Mouse (Mus musculus): ENCODE measurements around the gene Gm20388. TPM values are rescaled to one million over a fixed set of nuclear protein-coding genes. Genes with fewer than 3 reads are reported as not detected.

The Gm20388 gene
- polyA plus RNA-seq, 1 experiment from 2014 or later, result 8.3 TPM

DNA sequence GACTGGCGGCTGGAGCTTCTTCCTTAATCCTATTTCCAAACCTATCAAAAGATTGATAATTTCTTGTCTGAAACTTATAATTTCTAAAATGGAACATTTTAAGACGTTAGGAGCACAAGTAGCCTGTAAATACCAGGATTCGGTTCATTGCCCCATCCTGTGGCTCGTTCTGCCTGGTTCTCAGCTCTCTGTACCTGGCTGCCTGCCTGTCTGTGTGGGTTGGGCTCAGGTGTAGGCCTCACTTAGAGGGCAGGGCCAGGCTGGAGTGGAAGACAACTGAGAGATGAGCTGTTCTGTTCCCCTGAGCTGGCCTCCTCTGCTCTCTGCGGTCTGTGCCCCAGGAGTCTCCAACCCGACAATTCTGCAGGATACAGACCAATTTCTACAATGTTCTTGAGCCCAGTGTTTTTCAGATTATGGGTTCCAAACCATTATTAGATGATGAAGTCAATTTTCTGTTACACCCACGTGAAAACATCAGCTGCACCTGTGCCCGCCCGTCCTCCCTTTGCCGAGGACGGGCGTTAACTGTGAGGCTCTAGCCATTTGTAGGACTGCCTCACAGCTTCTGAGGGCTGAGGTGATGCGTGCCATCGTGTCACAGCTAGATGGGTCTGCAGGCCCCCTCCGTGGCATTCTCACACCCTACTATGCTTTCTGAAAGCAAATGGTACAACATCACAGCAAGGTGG lies 4392.7 kb downstream of the Gm20388 start:
- H3K4me1 ChIP-seq (replicated peaks; ENCODE audit: control insufficient read depth, insufficient read depth, low read length), result peaks cover 8% of the 10 kb centered on the region
- no peak overlapping the region for H3K9ac ChIP-seq (ENCODE audit: low read length)
- WGBS, result 87% methylated on average over 15 of the region's 15 CpGs
- no peak for ATAC-seq (replicated peaks; ENCODE audit: low FRiP score, low TSS enrichment, low read depth)
- H3K4me3 ChIP-seq (ENCODE audit: low read depth, low read length), result no peak overlapping the region
- no peaks in the 10 kb centered on the region for H3K9me3 ChIP-seq (ENCODE audit: control insufficient read depth, low read length)
- no peaks in the 10 kb centered on the region for H3K27me3 ChIP-seq (replicated peaks; ENCODE audit: control insufficient read depth, insufficient read depth, low read length)
- peaks cover 27% of the 10 kb centered on the region for H3K36me3 ChIP-seq (ENCODE audit: control insufficient read depth, insufficient read depth, low read length)
- DNase-seq (ENCODE audit: low spot score), result no peak
- no peak overlapping the region for H3K27ac ChIP-seq (ENCODE audit: low read depth)
- H3K4me2 ChIP-seq (ENCODE audit: low read length), result no peak overlapping the region

DNA sequence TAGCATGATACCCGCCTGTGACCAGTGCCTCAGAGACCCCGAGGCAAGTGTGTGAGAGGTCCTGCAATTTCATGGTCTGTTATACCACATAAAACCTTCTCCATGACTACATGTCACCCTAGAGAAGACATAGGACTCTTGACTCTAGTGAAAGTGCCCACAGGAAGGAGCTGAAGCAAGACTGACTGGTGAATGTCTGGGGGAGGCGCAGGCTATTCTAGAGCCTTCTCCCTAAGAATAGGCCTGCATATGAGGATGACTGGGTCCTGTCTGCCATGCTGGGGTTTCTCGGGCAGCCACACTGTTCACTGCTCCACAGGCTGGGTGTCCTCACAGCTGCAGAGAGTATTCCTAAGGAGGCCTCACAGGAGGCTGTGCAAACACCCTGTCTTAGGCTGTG lies 4393.5 kb downstream of the Gm20388 start:
- no peak for ATAC-seq (replicated peaks; ENCODE audit: low FRiP score, low TSS enrichment, low read depth)
- DNase-seq (ENCODE audit: low spot score), result no peak
- Histone ChIP-seq H3K9me3 (ENCODE audit: control insufficient read depth, low read length) (no peaks in the 10 kb centered on the region), H3K27me3 (replicated peaks; ENCODE audit: control insufficient read depth, insufficient read depth, low read length) (no peaks in the 10 kb centered on the region), H3K4me2 (ENCODE audit: low read length) (no peak overlapping the region), H3K36me3 (ENCODE audit: control insufficient read depth, insufficient read depth, low read length) (peaks cover 29% of the 10 kb centered on the region), H3K4me3 (ENCODE audit: low read depth, low read length) (no peak overlapping the region), H3K4me1 (replicated peaks; ENCODE audit: control insufficient read depth, insufficient read depth, low read length) (peaks cover 8% of the 10 kb centered on the region), H3K9ac (ENCODE audit: low read length) (no peak overlapping the region), H3K27ac (ENCODE audit: low read depth) (no peak overlapping the region)
- WGBS, result 84% methylated on average over 4 of the region's 4 CpGs

GRCm38 (mm10) chr8:124306574-124306973 lies 4395.9 kb downstream of the Gm20388 start:
- WGBS, result 38% methylated on average over 7 of the region's 7 CpGs
- Histone ChIP-seq H3K4me2 (ENCODE audit: low read length) (no peak overlapping the region), H3K27ac (ENCODE audit: low read depth) (no peak overlapping the region), H3K9ac (ENCODE audit: low read length) (no peak overlapping the region), H3K9me3 (ENCODE audit: control insufficient read depth, low read length) (no peaks in the 10 kb centered on the region), H3K36me3 (ENCODE audit: control insufficient read depth, insufficient read depth, low read length) (peaks cover 37% of the 10 kb centered on the region), H3K4me1 (replicated peaks; ENCODE audit: control insufficient read depth, insufficient read depth, low read length) (peaks cover 8% of the 10 kb centered on the region), H3K27me3 (replicated peaks; ENCODE audit: control insufficient read depth, insufficient read depth, low read length) (no peaks in the 10 kb centered on the region), H3K4me3 (ENCODE audit: low read depth, low read length) (no peak overlapping the region)
- DNase-seq (ENCODE audit: low spot score), result no peak
- no peak for ATAC-seq (replicated peaks; ENCODE audit: low FRiP score, low TSS enrichment, low read depth)

- no peak overlapping the region for H3K9ac ChIP-seq (ENCODE audit: low read length)
- ATAC-seq (replicated peaks; ENCODE audit: low FRiP score, low TSS enrichment, low read depth), result no peak
- no peak for DNase-seq (ENCODE audit: low spot score)
- H3K4me3 ChIP-seq (ENCODE audit: low read depth, low read length), result no peak overlapping the region
- H3K9me3 ChIP-seq (ENCODE audit: control insufficient read depth, low read length), result no peaks in the 10 kb centered on the region
- WGBS, result 80% methylated on average over 10 of the region's 10 CpGs
- no peaks in the 10 kb centered on the region for H3K27me3 ChIP-seq (replicated peaks; ENCODE audit: control insufficient read depth, insufficient read depth, low read length)
- H3K27ac ChIP-seq (ENCODE audit: low read depth), result no peak overlapping the region
- H3K36me3 ChIP-seq (ENCODE audit: control insufficient read depth, insufficient read depth, low read length), result peaks cover 37% of the 10 kb centered on the region
- H3K4me2 ChIP-seq (ENCODE audit: low read length), result no peak overlapping the region
- peaks cover 8% of the 10 kb centered on the region for H3K4me1 ChIP-seq (replicated peaks; ENCODE audit: control insufficient read depth, insufficient read depth, low read length)
Measured at GRCm38 (mm10) chr8:124307700-124308099, 4397.1 kb downstream of the Gm20388 start.

DNA sequence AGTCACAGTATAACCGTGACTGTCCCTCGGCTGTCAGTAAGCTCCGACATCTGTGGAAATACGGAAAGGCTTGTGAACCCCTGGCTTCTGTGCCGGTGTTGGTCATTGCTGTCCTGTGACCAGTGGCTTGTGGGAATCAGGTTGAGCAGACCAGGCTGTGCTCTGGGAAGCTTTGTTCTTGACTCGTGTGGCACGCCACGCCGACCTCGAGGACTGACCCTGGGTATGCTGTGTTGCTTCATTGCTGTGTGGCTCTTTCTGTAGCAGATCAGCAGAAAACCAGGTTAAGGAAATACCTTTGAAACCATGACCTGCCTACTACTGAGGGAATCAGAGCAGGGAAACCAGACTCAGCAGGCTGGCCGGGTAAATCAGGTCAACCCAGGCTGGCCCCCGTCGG lies 4399.9 kb downstream of the Gm20388 start:
- DNase-seq (ENCODE audit: low spot score), result no peak
- 90% methylated on average over 13 of the region's 13 CpGs for WGBS

DNA sequence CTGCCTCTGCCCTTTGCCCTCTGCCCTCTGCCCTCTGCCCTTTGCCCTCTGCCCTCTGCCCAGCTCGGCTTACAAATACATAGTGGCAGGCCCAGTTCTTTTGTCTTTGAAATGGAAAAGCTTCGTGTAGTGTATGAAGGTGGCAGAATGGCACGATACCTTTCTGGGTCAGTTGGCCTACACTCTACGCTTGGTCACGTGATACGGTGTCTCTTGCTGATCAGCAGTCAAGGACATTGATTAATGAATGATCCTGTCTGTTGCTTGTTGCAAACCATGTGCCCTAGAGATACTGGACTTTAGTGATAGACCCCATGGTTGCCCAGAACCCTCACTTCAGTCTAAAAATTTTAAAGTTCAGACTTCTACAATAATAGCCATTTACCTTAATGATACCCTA lies 4400.5 kb downstream of the Gm20388 start:
- H3K27ac ChIP-seq (ENCODE audit: low read depth), result no peak overlapping the region
- 92% methylated on average over 6 of the region's 6 CpGs for WGBS
- ATAC-seq (replicated peaks; ENCODE audit: low FRiP score, low TSS enrichment, low read depth), result no peak

More for the DNA sequence above, 4399.9 kb downstream of the Gm20388 start:
- ATAC-seq (replicated peaks; ENCODE audit: low FRiP score, low TSS enrichment, low read depth), result no peak
- peaks cover 32% of the 10 kb centered on the region for H3K36me3 ChIP-seq (ENCODE audit: control insufficient read depth, insufficient read depth, low read length)
- no peaks in the 10 kb centered on the region for H3K27me3 ChIP-seq (replicated peaks; ENCODE audit: control insufficient read depth, insufficient read depth, low read length)
- no peak overlapping the region for H3K4me3 ChIP-seq (ENCODE audit: low read depth, low read length)
- peaks cover 17% of the 10 kb centered on the region for H3K4me1 ChIP-seq (replicated peaks; ENCODE audit: control insufficient read depth, insufficient read depth, low read length)
- no peak overlapping the region for H3K27ac ChIP-seq (ENCODE audit: low read depth)
- no peak overlapping the region for H3K4me2 ChIP-seq (ENCODE audit: low read length)
- H3K9me3 ChIP-seq (ENCODE audit: control insufficient read depth, low read length), result no peaks in the 10 kb centered on the region
- H3K9ac ChIP-seq (ENCODE audit: low read length), result no peak overlapping the region

DNA sequence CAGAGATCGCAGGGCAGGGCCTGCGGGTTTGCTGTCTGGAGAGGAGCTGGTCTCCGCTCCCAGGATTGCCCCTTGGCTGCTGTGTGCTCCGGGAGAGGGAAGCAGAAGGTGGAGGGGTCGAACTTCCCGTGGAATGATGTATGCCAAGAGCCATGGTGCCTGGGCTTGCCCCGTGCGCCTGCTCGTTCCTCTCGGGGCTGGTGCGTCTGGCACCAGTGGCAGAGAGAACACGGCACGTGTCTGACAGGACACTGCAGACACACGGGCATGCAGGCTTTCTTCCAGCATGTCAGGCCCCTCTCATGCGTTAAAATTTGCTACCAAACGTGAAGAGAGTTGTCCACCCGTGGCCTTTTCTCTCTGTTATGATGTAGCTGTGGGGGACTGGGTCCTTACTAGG lies 4401.1 kb downstream of the Gm20388 start:
- ATAC-seq (replicated peaks; ENCODE audit: low FRiP score, low TSS enrichment, low read depth), result no peak
- H3K27ac ChIP-seq (ENCODE audit: low read depth), result no peak overlapping the region
- no peaks in the 10 kb centered on the region for H3K27me3 ChIP-seq (replicated peaks; ENCODE audit: control insufficient read depth, insufficient read depth, low read length)
- H3K9me3 ChIP-seq (ENCODE audit: control insufficient read depth, low read length), result no peaks in the 10 kb centered on the region
- H3K36me3 ChIP-seq (ENCODE audit: control insufficient read depth, insufficient read depth, low read length), result peaks cover 24% of the 10 kb centered on the region
- WGBS, result 92% methylated on average over 17 of the region's 17 CpGs
- no peak overlapping the region for H3K9ac ChIP-seq (ENCODE audit: low read length)
- peaks cover 13% of the 10 kb centered on the region; the same call in 1 of the 2 replicates for H3K4me1 ChIP-seq (replicated peaks; ENCODE audit: control insufficient read depth, insufficient read depth, low read length)
- DNase-seq (ENCODE audit: low spot score), result no peak
- H3K4me3 ChIP-seq (ENCODE audit: low read depth, low read length), result no peak overlapping the region
- H3K4me2 ChIP-seq (ENCODE audit: low read length), result no peak overlapping the region

More for the DNA sequence above, 4400.5 kb downstream of the Gm20388 start:
- H3K4me1 ChIP-seq (replicated peaks; ENCODE audit: control insufficient read depth, insufficient read depth, low read length), result peaks cover 17% of the 10 kb centered on the region
- no peak for DNase-seq (ENCODE audit: low spot score)
- H3K27me3 ChIP-seq (replicated peaks; ENCODE audit: control insufficient read depth, insufficient read depth, low read length), result no peaks in the 10 kb centered on the region
- H3K4me3 ChIP-seq (ENCODE audit: low read depth, low read length), result no peak overlapping the region
- no peak overlapping the region for H3K4me2 ChIP-seq (ENCODE audit: low read length)
- H3K9ac ChIP-seq (ENCODE audit: low read length), result no peak overlapping the region
- H3K9me3 ChIP-seq (ENCODE audit: control insufficient read depth, low read length), result no peaks in the 10 kb centered on the region
- H3K36me3 ChIP-seq (ENCODE audit: control insufficient read depth, insufficient read depth, low read length), result peaks cover 26% of the 10 kb centered on the region

GRCm38 (mm10) chr8:124312228-124312627 lies 4401.6 kb downstream of the Gm20388 start:
- peaks cover 13% of the 10 kb centered on the region; the same call in 1 of the 2 replicates for H3K4me1 ChIP-seq (replicated peaks; ENCODE audit: control insufficient read depth, insufficient read depth, low read length)
- no peak for ATAC-seq (replicated peaks; ENCODE audit: low FRiP score, low TSS enrichment, low read depth)
- no peak for DNase-seq (ENCODE audit: low spot score)
- H3K4me2 ChIP-seq (ENCODE audit: low read length), result no peak overlapping the region
- H3K27ac ChIP-seq (ENCODE audit: low read depth), result no peak overlapping the region
- no peaks in the 10 kb centered on the region for H3K9me3 ChIP-seq (ENCODE audit: control insufficient read depth, low read length)
- no peaks in the 10 kb centered on the region for H3K27me3 ChIP-seq (replicated peaks; ENCODE audit: control insufficient read depth, insufficient read depth, low read length)
- no peak overlapping the region for H3K9ac ChIP-seq (ENCODE audit: low read length)
- H3K4me3 ChIP-seq (ENCODE audit: low read depth, low read length), result no peak overlapping the region
- WGBS, result 95% methylated on average over 10 of the region's 10 CpGs
- peaks cover 19% of the 10 kb centered on the region for H3K36me3 ChIP-seq (ENCODE audit: control insufficient read depth, insufficient read depth, low read length)

GRCm38 (mm10) chr8:124314803-124315202 lies 4404.2 kb downstream of the Gm20388 start:
- H3K27me3 ChIP-seq (replicated peaks; ENCODE audit: control insufficient read depth, insufficient read depth, low read length), result no peaks in the 10 kb centered on the region
- 43% methylated on average over 10 of the region's 10 CpGs for WGBS
- no peaks in the 10 kb centered on the region for H3K9me3 ChIP-seq (ENCODE audit: control insufficient read depth, low read length)
- H3K4me1 ChIP-seq (replicated peaks; ENCODE audit: control insufficient read depth, insufficient read depth, low read length), result peaks cover 14% of the 10 kb centered on the region; the same call in 1 of the 2 replicates
- DNase-seq (ENCODE audit: low spot score), result no peak
- no peak overlapping the region for H3K27ac ChIP-seq (ENCODE audit: low read depth)
- H3K4me3 ChIP-seq (ENCODE audit: low read depth, low read length), result no peak overlapping the region
- H3K36me3 ChIP-seq (ENCODE audit: control insufficient read depth, insufficient read depth, low read length), result 0 out of 2 replicates have a peak, but pooled peaks cover 8% of the 10 kb centered on the region
- ATAC-seq (replicated peaks; ENCODE audit: low FRiP score, low TSS enrichment, low read depth), result no peak
- no peak overlapping the region for H3K4me2 ChIP-seq (ENCODE audit: low read length)
- no peak overlapping the region for H3K9ac ChIP-seq (ENCODE audit: low read length)
